In genomic region chr12:86832551-86833182, GRCm38 (mm10) we compare ENCODE assay signal across 8 mouse cellular contexts. TPM values are rescaled to one million over a fixed set of nuclear protein-coding genes. Genes with fewer than 3 reads are reported as not detected.
DNase-seq lines count a peak whose midpoint lies in the region; ATAC-seq and TF ChIP-seq lines count a peak whose summit lies in the region.

No protein-coding gene starts in this region.

- TF ChIP-seq CTCF in liver, adult 2 months (IDR thresholded peaks at IDR 0.05; ENCODE audit: low read depth, low read length), result no peak

- peak; percentile 38 for DNase-seq in liver, adult 2 months (ENCODE audit: extremely low read depth, low read depth, low spot score)
- no peak for DNase-seq in liver
- no peak for DNase-seq in midbrain, embryonic 14.5 days
- no peak for DNase-seq in frontal cortex, postnatal 25 days (ENCODE audit: low spot score in 2 of 2)
- DNase-seq in retina, embryonic 14.5 days (ENCODE audit: low spot score), result no peak
- DNase-seq in ovary, adult 18-20 months (ENCODE audit: low spot score), result no peak

- ATAC-seq in embryonic facial prominence, embryonic 13.5 days (ENCODE audit: insufficient number of reproducible peaks, insufficient read depth, low FRiP score, low TSS enrichment, low read depth), result no peak
- no peak for ATAC-seq in hindbrain, embryonic 16.5 days
- no peak for ATAC-seq in midbrain, embryonic 14.5 days (ENCODE audit: low FRiP score, low TSS enrichment)

- no peak for TF ChIP-seq POLR2A in liver, adult 2 months (IDR thresholded peaks at IDR 0.05; ENCODE audit: extremely low read depth, insufficient read depth, low read length)

- H3K9me3 ChIP-seq in embryonic facial prominence, embryonic 13.5 days, result no peaks in the 10 kb centered on the region
- H3K9me3 ChIP-seq in hindbrain, embryonic 16.5 days (ENCODE audit: control insufficient read depth, low read length), result no peaks in the 10 kb centered on the region
- H3K9me3 ChIP-seq in midbrain, embryonic 14.5 days (ENCODE audit: control insufficient read depth, low read length), result no peaks in the 10 kb centered on the region

- H3K79me2 ChIP-seq in liver, adult 2 months (ENCODE audit: control insufficient read depth, insufficient read depth, low read length), result no peaks in the 10 kb centered on the region

- H3K4me3 ChIP-seq in liver, adult 2 months (ENCODE audit: insufficient read depth, low read depth, low read length), result no peak overlapping the region
- H3K4me3 ChIP-seq in embryonic facial prominence, embryonic 13.5 days, result no peak overlapping the region
- H3K4me3 ChIP-seq in hindbrain, embryonic 16.5 days (ENCODE audit: low read length), result no peak overlapping the region
- H3K4me3 ChIP-seq in midbrain, embryonic 14.5 days (replicated peaks; ENCODE audit: low read depth, low read length), result no peak overlapping the region

- no peak overlapping the region for H3K9ac ChIP-seq in liver, adult 2 months (ENCODE audit: low read depth, low read length)
- peak overlapping the region; percentile 66; the same call in 1 of the 2 replicates for H3K9ac ChIP-seq in embryonic facial prominence, embryonic 13.5 days
- peak overlapping the region; percentile 50 for H3K9ac ChIP-seq in hindbrain, embryonic 16.5 days (ENCODE audit: low read depth, low read length)
- H3K9ac ChIP-seq in midbrain, embryonic 14.5 days (replicated peaks; ENCODE audit: low read length), result 0 out of 2 replicates have a peak overlapping the region, but pooled peaks have one; percentile 32

- WGBS in liver, adult 2 months, result 61% methylated on average over 11 of the region's 11 CpGs
- 64% methylated on average over 11 of the region's 11 CpGs for WGBS in embryonic facial prominence, embryonic 13.5 days
- WGBS in hindbrain, embryonic 16.5 days, result 54% methylated on average over 11 of the region's 11 CpGs
- WGBS in midbrain, embryonic 14.5 days, result 67% methylated on average over 11 of the region's 11 CpGs

- H3K27me3 ChIP-seq in liver, adult 2 months (ENCODE audit: control insufficient read depth, insufficient read depth, low read length), result no peaks in the 10 kb centered on the region
- no peaks in the 10 kb centered on the region for H3K27me3 ChIP-seq in embryonic facial prominence, embryonic 13.5 days
- no peaks in the 10 kb centered on the region for H3K27me3 ChIP-seq in hindbrain, embryonic 16.5 days (replicated peaks; ENCODE audit: control insufficient read depth, insufficient read depth, low read length)
- no peaks in the 10 kb centered on the region for H3K27me3 ChIP-seq in midbrain, embryonic 14.5 days (ENCODE audit: control insufficient read depth, insufficient read depth, low read length)

- peaks cover 23% of the 10 kb centered on the region for H3K4me1 ChIP-seq in liver, adult 2 months (ENCODE audit: control insufficient read depth, insufficient read depth, low read length)
- H3K4me1 ChIP-seq in embryonic facial prominence, embryonic 13.5 days, result peaks cover 44% of the 10 kb centered on the region
- peaks cover 17% of the 10 kb centered on the region for H3K4me1 ChIP-seq in hindbrain, embryonic 16.5 days (ENCODE audit: control insufficient read depth, insufficient read depth, low read depth, low read length)
- peaks cover 38% of the 10 kb centered on the region for H3K4me1 ChIP-seq in midbrain, embryonic 14.5 days (ENCODE audit: control insufficient read depth, insufficient read depth, low read length)

- H3K36me3 ChIP-seq in liver, adult 2 months (ENCODE audit: control insufficient read depth, insufficient read depth, low read length), result no peaks in the 10 kb centered on the region
- no peaks in the 10 kb centered on the region for H3K36me3 ChIP-seq in embryonic facial prominence, embryonic 13.5 days
- H3K36me3 ChIP-seq in hindbrain, embryonic 16.5 days (ENCODE audit: control insufficient read depth, insufficient read depth, low read length), result no peaks in the 10 kb centered on the region
- H3K36me3 ChIP-seq in midbrain, embryonic 14.5 days (ENCODE audit: control insufficient read depth, insufficient read depth, low read length), result no peaks in the 10 kb centered on the region

- H3K4me2 ChIP-seq in embryonic facial prominence, embryonic 13.5 days, result peak overlapping the region; percentile 51; the same call in 1 of the 2 replicates
- peak overlapping the region; percentile 53; the same call in 1 of the 2 replicates for H3K4me2 ChIP-seq in hindbrain, embryonic 16.5 days (ENCODE audit: low read length)
- peak overlapping the region; percentile 42 for H3K4me2 ChIP-seq in midbrain, embryonic 14.5 days (ENCODE audit: low read length)

- H3K27ac ChIP-seq in liver, adult 2 months (replicated peaks; ENCODE audit: insufficient read depth, low read depth, low read length), result peak overlapping the region; percentile 18; the same call in 1 of the 2 replicates
- peak overlapping the region; percentile 78; the same call in 1 of the 2 replicates for H3K27ac ChIP-seq in embryonic facial prominence, embryonic 13.5 days
- H3K27ac ChIP-seq in hindbrain, embryonic 16.5 days (ENCODE audit: low read depth, low read length), result peak overlapping the region; percentile 71
- peak overlapping the region; percentile 77 for H3K27ac ChIP-seq in midbrain, embryonic 14.5 days (replicated peaks; ENCODE audit: low read depth, low read length)

RNA-seq across cellular contexts. Expression of gene Irf2bpl, which starts 51.9 kb away (rescaled TPM):
- 6.8 and 9.3 TPM in 2 replicates for total RNA-seq in liver, adult 2 months (2014; rRNA removed)
- 10.5 and 10.8 TPM in 2 replicates for polyA plus RNA-seq in liver, adult 2 months (2012; rRNA removed)
- 36.5 and 37.7 TPM in 2 replicates for polyA plus RNA-seq in embryonic facial prominence, embryonic 13.5 days (2015; fragmentation: Nextera tagmentation; extraction: Ambion mirVana)
- 49.7 and 56.6 TPM in 2 replicates for polyA plus RNA-seq in hindbrain, embryonic 16.5 days (2015; fragmentation: Nextera tagmentation; extraction: Ambion mirVana)
- 71.6 and 80.2 TPM in 2 replicates for polyA plus RNA-seq in midbrain, embryonic 14.5 days (2014; fragmentation: Nextera tagmentation; extraction: Ambion mirVana)

Comparison
In these comparisons a context has a peak if more than half of its experiments do, and no peak if none do; other contexts are left out.
1. H3K27ac ChIP-seq: peak in every context shown above with its lines; median percentile 78 in embryonic facial prominence, embryonic 13.5 days; 77 in midbrain, embryonic 14.5 days; 71 in hindbrain, embryonic 16.5 days; 18 in liver, adult 2 months.